Mouse (Mus musculus): ENCODE results near the gene Sh2d3c. TPM values are rescaled to one million over a fixed set of nuclear protein-coding genes. Genes with fewer than 3 reads are reported as not detected.

The Sh2d3c gene
- polyA plus RNA-seq, 1 experiment from 2014 or later: 26.5 TPM

- Histone ChIP-seq H3K4me2 (ENCODE audit: low read depth, low read length) (peak overlapping the region; percentile 55), H3K27me3 (replicated peaks; ENCODE audit: control insufficient read depth, insufficient read depth, low read length) (no peaks in the 10 kb centered on the region), H3K36me3 (ENCODE audit: control insufficient read depth, insufficient read depth, low read length) (peaks cover 3% of the 10 kb centered on the region), H3K4me3 (ENCODE audit: low read length) (peak overlapping the region; percentile 51), H3K4me1 (ENCODE audit: control insufficient read depth, insufficient read depth, low read length) (peaks cover 7% of the 10 kb centered on the region; the same call in 1 of the 2 replicates), H3K9ac (ENCODE audit: low read depth, low read length) (no peak overlapping the region), H3K9me3 (ENCODE audit: control insufficient read depth, low read length) (no peaks in the 10 kb centered on the region), H3K27ac (ENCODE audit: low read length) (no peak overlapping the region)
- WGBS: 70% methylated on average over 10 of the region's 10 CpGs
- ATAC-seq: no peak
Observed at GRCm38 (mm10) chr2:32752181-32752580, 31.3 kb downstream of the Sh2d3c start.

- Histone ChIP-seq H3K9me3 (ENCODE audit: control insufficient read depth, low read length) (no peaks in the 10 kb centered on the region), H3K27me3 (replicated peaks; ENCODE audit: control insufficient read depth, insufficient read depth, low read length) (no peaks in the 10 kb centered on the region), H3K9ac (ENCODE audit: low read depth, low read length) (no peak overlapping the region), H3K4me1 (ENCODE audit: control insufficient read depth, insufficient read depth, low read length) (peaks cover 2% of the 10 kb centered on the region; the same call in 1 of the 2 replicates), H3K4me3 (ENCODE audit: low read length) (no peak overlapping the region), H3K4me2 (ENCODE audit: low read depth, low read length) (no peak overlapping the region), H3K36me3 (ENCODE audit: control insufficient read depth, insufficient read depth, low read length) (peaks cover 11% of the 10 kb centered on the region; the same call in 1 of the 2 replicates), H3K27ac (ENCODE audit: low read length) (no peak overlapping the region)
- ATAC-seq: peak; percentile 12; the same call in 1 of the 2 replicates
- WGBS: 35% methylated on average over 6 of the region's 6 CpGs
Observed at GRCm38 (mm10) chr2:32756674-32757055, 35.8 kb downstream of the Sh2d3c start.

GRCm38 (mm10) chr2:32757056-32757845, 36.4 kb downstream of the Sh2d3c start, which contains the start of gene Tor2a:
Tor2a (plus strand) TSS chr2:32757234.
- H3K9me3 ChIP-seq (ENCODE audit: control insufficient read depth, low read length): no peaks in the 10 kb centered on the region
- peaks cover 2% of the 10 kb centered on the region; the same call in 1 of the 2 replicates for H3K4me1 ChIP-seq (ENCODE audit: control insufficient read depth, insufficient read depth, low read length)
- under 1% methylated on average over 66 of the region's 66 CpGs for WGBS
- H3K27ac ChIP-seq (ENCODE audit: low read length): peak within 1 kb of the TSS; percentile 87
- H3K36me3 ChIP-seq (ENCODE audit: control insufficient read depth, insufficient read depth, low read length): peaks cover 12% of the 10 kb centered on the region; the same call in 1 of the 2 replicates
- H3K9ac ChIP-seq (ENCODE audit: low read depth, low read length): peak within 1 kb of the TSS; percentile 91
- ATAC-seq: peak; percentile 95
- peak within 1 kb of the TSS; percentile 88 for H3K4me3 ChIP-seq (ENCODE audit: low read length)
- peak within 1 kb of the TSS; percentile 58 for H3K4me2 ChIP-seq (ENCODE audit: low read depth, low read length)
- H3K27me3 ChIP-seq (replicated peaks; ENCODE audit: control insufficient read depth, insufficient read depth, low read length): no peaks in the 10 kb centered on the region

GRCm38 (mm10) chr2:32758503-32758902, 37.6 kb downstream of the Sh2d3c start:
- peaks cover 2% of the 10 kb centered on the region; the same call in 1 of the 2 replicates for H3K4me1 ChIP-seq (ENCODE audit: control insufficient read depth, insufficient read depth, low read length)
- peak overlapping the region; percentile 2; the same call in 1 of the 2 replicates for H3K9ac ChIP-seq (ENCODE audit: low read depth, low read length)
- WGBS: 67% methylated on average over 8 of the region's 8 CpGs
- ATAC-seq: no peak
- peaks cover 9% of the 10 kb centered on the region; the same call in 1 of the 2 replicates for H3K36me3 ChIP-seq (ENCODE audit: control insufficient read depth, insufficient read depth, low read length)
- no peaks in the 10 kb centered on the region for H3K27me3 ChIP-seq (replicated peaks; ENCODE audit: control insufficient read depth, insufficient read depth, low read length)
- no peak overlapping the region for H3K4me2 ChIP-seq (ENCODE audit: low read depth, low read length)
- H3K4me3 ChIP-seq (ENCODE audit: low read length): no peak overlapping the region
- H3K27ac ChIP-seq (ENCODE audit: low read length): no peak overlapping the region
- H3K9me3 ChIP-seq (ENCODE audit: control insufficient read depth, low read length): no peaks in the 10 kb centered on the region

GRCm38 (mm10) chr2:32759001-32759400, 38.1 kb downstream of the Sh2d3c start:
- Histone ChIP-seq H3K36me3 (ENCODE audit: control insufficient read depth, insufficient read depth, low read length) (peaks cover 9% of the 10 kb centered on the region; the same call in 1 of the 2 replicates), H3K9ac (ENCODE audit: low read depth, low read length) (no peak overlapping the region), H3K27ac (ENCODE audit: low read length) (no peak overlapping the region), H3K4me3 (ENCODE audit: low read length) (no peak overlapping the region), H3K9me3 (ENCODE audit: control insufficient read depth, low read length) (no peaks in the 10 kb centered on the region), H3K4me1 (ENCODE audit: control insufficient read depth, insufficient read depth, low read length) (peaks cover 2% of the 10 kb centered on the region; the same call in 1 of the 2 replicates), H3K4me2 (ENCODE audit: low read depth, low read length) (no peak overlapping the region), H3K27me3 (replicated peaks; ENCODE audit: control insufficient read depth, insufficient read depth, low read length) (no peaks in the 10 kb centered on the region)
- WGBS: 94% methylated on average over 2 of the region's 2 CpGs
- no peak for ATAC-seq

DNA sequence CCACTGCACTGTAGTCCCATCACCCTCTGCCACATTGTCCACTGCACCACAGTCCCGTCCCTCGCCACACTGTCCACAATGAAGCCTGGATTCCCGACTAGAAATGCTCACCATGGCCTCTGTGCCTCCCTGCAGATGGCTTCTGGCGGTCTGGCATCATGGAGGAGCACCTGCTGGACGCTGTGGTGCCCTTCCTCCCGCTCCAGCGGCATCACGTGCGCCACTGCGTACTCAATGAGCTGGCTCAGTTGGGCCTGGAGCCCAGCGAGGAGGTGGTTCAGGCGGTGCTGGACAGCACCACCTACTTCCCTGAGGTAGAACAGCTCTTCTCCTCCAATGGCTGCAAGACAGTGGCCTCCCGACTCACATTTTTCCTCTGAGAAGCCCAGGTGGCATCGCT, 40.5 kb downstream of the Sh2d3c start:
- Histone ChIP-seq H3K27me3 (replicated peaks; ENCODE audit: control insufficient read depth, insufficient read depth, low read length) (no peaks in the 10 kb centered on the region), H3K9me3 (ENCODE audit: control insufficient read depth, low read length) (no peaks in the 10 kb centered on the region), H3K27ac (ENCODE audit: low read length) (no peak overlapping the region), H3K4me1 (ENCODE audit: control insufficient read depth, insufficient read depth, low read length) (peaks cover 2% of the 10 kb centered on the region; the same call in 1 of the 2 replicates), H3K36me3 (ENCODE audit: control insufficient read depth, insufficient read depth, low read length) (peaks cover 9% of the 10 kb centered on the region; the same call in 1 of the 2 replicates), H3K4me2 (ENCODE audit: low read depth, low read length) (no peak overlapping the region), H3K4me3 (ENCODE audit: low read length) (no peak overlapping the region), H3K9ac (ENCODE audit: low read depth, low read length) (no peak overlapping the region)
- 87% methylated on average over 14 of the region's 14 CpGs for WGBS
- ATAC-seq: no peak

GRCm38 (mm10) chr2:32761859-32762258, 41.0 kb downstream of the Sh2d3c start:
- H3K36me3 ChIP-seq (ENCODE audit: control insufficient read depth, insufficient read depth, low read length): peaks cover 9% of the 10 kb centered on the region; the same call in 1 of the 2 replicates
- no peak overlapping the region for H3K4me2 ChIP-seq (ENCODE audit: low read depth, low read length)
- ATAC-seq: no peak
- WGBS: 85% methylated on average over 4 of the region's 4 CpGs
- no peak overlapping the region for H3K27ac ChIP-seq (ENCODE audit: low read length)
- peaks cover 2% of the 10 kb centered on the region; the same call in 1 of the 2 replicates for H3K4me1 ChIP-seq (ENCODE audit: control insufficient read depth, insufficient read depth, low read length)
- no peak overlapping the region for H3K9ac ChIP-seq (ENCODE audit: low read depth, low read length)
- no peaks in the 10 kb centered on the region for H3K9me3 ChIP-seq (ENCODE audit: control insufficient read depth, low read length)
- no peak overlapping the region for H3K4me3 ChIP-seq (ENCODE audit: low read length)
- no peaks in the 10 kb centered on the region for H3K27me3 ChIP-seq (replicated peaks; ENCODE audit: control insufficient read depth, insufficient read depth, low read length)

DNA sequence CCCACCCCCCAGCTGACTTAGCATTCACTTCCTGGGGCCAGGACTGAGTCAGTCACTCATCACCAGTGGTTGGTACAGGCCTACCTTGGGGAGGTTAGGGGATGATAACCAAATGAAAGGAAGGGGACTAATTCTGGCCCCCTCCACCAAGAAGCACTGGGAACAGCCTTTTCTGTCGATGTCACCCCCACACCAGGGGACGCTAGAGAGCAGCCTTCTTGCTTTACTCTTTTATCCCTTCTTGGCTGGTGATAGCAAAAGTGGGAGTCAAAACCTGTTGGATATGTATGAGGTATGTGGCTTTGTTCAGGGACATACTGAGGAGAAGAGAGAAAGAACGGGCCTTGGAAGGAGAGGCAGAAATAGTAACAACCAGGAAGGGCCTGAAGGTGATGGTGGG, 42.5 kb downstream of the Sh2d3c start:
- Histone ChIP-seq H3K9me3 (ENCODE audit: control insufficient read depth, low read length) (no peaks in the 10 kb centered on the region), H3K4me2 (ENCODE audit: low read depth, low read length) (no peak overlapping the region), H3K27me3 (replicated peaks; ENCODE audit: control insufficient read depth, insufficient read depth, low read length) (no peaks in the 10 kb centered on the region), H3K36me3 (ENCODE audit: control insufficient read depth, insufficient read depth, low read length) (peaks cover 9% of the 10 kb centered on the region; the same call in 1 of the 2 replicates), H3K27ac (ENCODE audit: low read length) (no peak overlapping the region), H3K4me3 (ENCODE audit: low read length) (no peak overlapping the region), H3K9ac (ENCODE audit: low read depth, low read length) (no peak overlapping the region), H3K4me1 (ENCODE audit: control insufficient read depth, insufficient read depth, low read length) (no peaks in the 10 kb centered on the region)
- ATAC-seq: no peak
- 78% methylated on average over 3 of the region's 3 CpGs for WGBS

DNA sequence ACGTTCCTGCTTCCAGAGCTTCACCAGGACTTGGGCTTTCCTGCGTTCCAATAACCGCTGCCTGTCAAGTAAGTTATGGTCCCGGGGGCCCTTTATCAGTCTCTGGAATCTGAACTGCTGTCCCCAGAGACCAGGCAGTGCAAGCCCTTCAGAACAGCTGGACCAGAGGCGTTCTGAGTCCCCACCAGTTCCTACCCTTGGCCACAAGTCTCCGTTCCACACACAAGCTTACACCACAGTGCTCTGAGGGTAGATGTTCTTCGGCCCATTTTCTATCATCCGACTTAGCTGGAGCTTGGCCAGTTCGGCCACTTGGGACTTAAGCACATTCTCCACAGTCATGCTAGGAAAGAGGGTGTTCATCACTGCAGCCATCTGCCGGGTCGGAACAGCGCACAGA, 46.4 kb downstream of the Sh2d3c start:
- Histone ChIP-seq H3K27me3 (replicated peaks; ENCODE audit: control insufficient read depth, insufficient read depth, low read length) (no peaks in the 10 kb centered on the region), H3K4me3 (ENCODE audit: low read length) (no peak overlapping the region), H3K4me1 (ENCODE audit: control insufficient read depth, insufficient read depth, low read length) (peaks cover 5% of the 10 kb centered on the region), H3K27ac (ENCODE audit: low read length) (no peak overlapping the region), H3K4me2 (ENCODE audit: low read depth, low read length) (no peak overlapping the region), H3K9ac (ENCODE audit: low read depth, low read length) (no peak overlapping the region), H3K36me3 (ENCODE audit: control insufficient read depth, insufficient read depth, low read length) (no peaks in the 10 kb centered on the region), H3K9me3 (ENCODE audit: control insufficient read depth, low read length) (no peaks in the 10 kb centered on the region)
- 65% methylated on average over 12 of the region's 12 CpGs for WGBS
- no peak for ATAC-seq

Data from intestine, embryonic 16.5 days (tissue).